ENCODE assay signal across 13 mouse cellular contexts in genomic region chr10:18846474-18847264, GRCm38 (mm10). TPM values are rescaled to one million over a fixed set of nuclear protein-coding genes. Genes with fewer than 3 reads are reported as not detected.
A peak's percentile ranks its signal among the peaks of the same experiment; 100 is the strongest.
DNase-seq lines count a peak whose midpoint lies in the region; ATAC-seq and TF ChIP-seq lines count a peak whose summit lies in the region.
"Had no signal": no experiment of that assay in that cellular context is flagged by ENCODE, and none has a peak within 500 bp of the region (broad histone marks: within the 10 kb centered on the region; RNA-seq: fewer than 3 reads in every experiment).

No protein-coding gene starts in this region.

- H3K36me3 ChIP-seq in liver, adult 2 months (ENCODE audit: control insufficient read depth, insufficient read depth, low read length), result no peaks in the 10 kb centered on the region
- no peaks in the 10 kb centered on the region for H3K36me3 ChIP-seq in liver, embryonic 11.5 days (ENCODE audit: control insufficient read depth, insufficient read depth, low read length)
- H3K36me3 ChIP-seq in heart, embryonic 14.5 days (ENCODE audit: control insufficient read depth, insufficient read depth, low read length), result no peaks in the 10 kb centered on the region

- peaks cover 12% of the 10 kb centered on the region; the same call in 1 of the 2 replicates for H3K79me2 ChIP-seq in liver, adult 2 months (ENCODE audit: control insufficient read depth, insufficient read depth, low read length)

- no peak for TF ChIP-seq POLR2A in liver, adult 2 months (IDR thresholded peaks at IDR 0.05; ENCODE audit: extremely low read depth, insufficient read depth, low read length)

- no peak overlapping the region for H3K4me3 ChIP-seq in liver, adult 2 months (ENCODE audit: insufficient read depth, low read depth, low read length)
- H3K4me3 ChIP-seq in liver, embryonic 11.5 days (ENCODE audit: low read depth, low read length), result no peak overlapping the region
- peak overlapping the region; percentile 27 to 78; a peak in 3 of 4 replicates for H3K4me3 ChIP-seq in heart, embryonic 14.5 days (ENCODE audit: control insufficient read depth in 1 of 2, insufficient read depth in 1 of 2, low read depth in 1 of 2, low read length in 2 of 2)

- no peak overlapping the region for H3K4me2 ChIP-seq in liver, embryonic 11.5 days
- H3K4me2 ChIP-seq in heart, embryonic 14.5 days (ENCODE audit: low read length), result peak overlapping the region; percentile 84

- H3K9ac ChIP-seq in liver, adult 2 months (ENCODE audit: low read depth, low read length), result no peak overlapping the region
- no peak overlapping the region for H3K9ac ChIP-seq in liver, embryonic 11.5 days (ENCODE audit: low read depth, low read length)
- peak overlapping the region; percentile 89 for H3K9ac ChIP-seq in heart, embryonic 14.5 days (ENCODE audit: low read length)

- no peak overlapping the region for H3K27ac ChIP-seq in liver, adult 2 months (replicated peaks; ENCODE audit: insufficient read depth, low read depth, low read length)
- H3K27ac ChIP-seq in liver, embryonic 11.5 days (ENCODE audit: low read depth, low read length), result no peak overlapping the region
- peak overlapping the region; percentile 68 to 89 for H3K27ac ChIP-seq in heart, embryonic 14.5 days (replicated peaks in 1 of 2; ENCODE audit: control insufficient read depth in 1 of 2, insufficient read depth in 1 of 2, low read depth in 2 of 2, low read length in 2 of 2)
- H3K27ac ChIP-seq: macrophage had no signal

- WGBS in liver, adult 2 months, result 41% methylated on average over 8 of the region's 8 CpGs
- 66% methylated on average over 8 of the region's 8 CpGs for WGBS in liver, embryonic 11.5 days
- WGBS in heart, embryonic 14.5 days, result 61% methylated on average over 8 of the region's 8 CpGs

- peak; percentile 55 for DNase-seq in liver, adult 2 months (ENCODE audit: extremely low read depth, low read depth, low spot score)
- DNase-seq in liver, embryonic 11.5 days (ENCODE audit: low spot score), result no peak
- DNase-seq in ovary, adult 18-20 months (ENCODE audit: low spot score), result no peak
- DNase-seq in right cerebral cortex, postnatal 25 days, result no peak
- DNase-seq: adrenal gland, adult 2 months; cerebellum, adult 2 months; kidney, postnatal 4 days; thymus, adult 2 months had no signal

- no peaks in the 10 kb centered on the region for H3K27me3 ChIP-seq in liver, adult 2 months (ENCODE audit: control insufficient read depth, insufficient read depth, low read length)
- peaks cover 14% of the 10 kb centered on the region for H3K27me3 ChIP-seq in liver, embryonic 11.5 days (replicated peaks; ENCODE audit: control insufficient read depth, insufficient read depth, low read length)
- H3K27me3 ChIP-seq in heart, embryonic 14.5 days (ENCODE audit: control insufficient read depth, insufficient read depth, low read length), result peaks cover 3% of the 10 kb centered on the region; the same call in 1 of the 2 replicates

- no peak for TF ChIP-seq CTCF in liver, adult 2 months (IDR thresholded peaks at IDR 0.05; ENCODE audit: low read depth, low read length)

- no peaks in the 10 kb centered on the region for H3K9me3 ChIP-seq in liver, embryonic 11.5 days (ENCODE audit: control insufficient read depth, low read length)
- H3K9me3 ChIP-seq in heart, embryonic 14.5 days (ENCODE audit: control insufficient read depth, low read length), result no peaks in the 10 kb centered on the region

- no peak for ATAC-seq in liver, embryonic 11.5 days (replicated peaks; ENCODE audit: low FRiP score)
- ATAC-seq in common myeloid progenitor, adult 5-6 weeks (replicated peaks; ENCODE audit: low read depth, poor library complexity, severe bottlenecking), result peak; percentile 53
- 0 out of 2 replicates have a peak, but pooled peaks have one; percentile 22 for ATAC-seq in heart, embryonic 14.5 days (ENCODE audit: insufficient number of reproducible peaks, insufficient read depth, low FRiP score, low read depth)
- ATAC-seq in monocyte, adult 5-6 weeks (replicated peaks; ENCODE audit: insufficient number of reproducible peaks, low FRiP score, low TSS enrichment, poor library complexity, severe bottlenecking), result peak; percentile 74; the same call in 1 of the 2 replicates

- peaks cover 16% of the 10 kb centered on the region for H3K4me1 ChIP-seq in liver, adult 2 months (ENCODE audit: control insufficient read depth, insufficient read depth, low read length)
- peaks cover 11% of the 10 kb centered on the region; the same call in 1 of the 2 replicates for H3K4me1 ChIP-seq in liver, embryonic 11.5 days (replicated peaks; ENCODE audit: control insufficient read depth, insufficient read depth, low read length)
- peaks cover 4 to 18% of the 10 kb centered on the region in 2 experiments; a peak in 3 of 4 replicates for H3K4me1 ChIP-seq in heart, embryonic 14.5 days (ENCODE audit: control insufficient read depth in 2 of 2, insufficient read depth in 2 of 2, low read length in 2 of 2)

RNA-seq across cellular contexts. Expression of gene Perp, which starts 1.8 kb away (rescaled TPM):
- 83.0 and 91.4 TPM in 2 replicates for total RNA-seq in liver, adult 2 months (2014; rRNA removed)
- 124 and 164 TPM in 2 replicates for polyA plus RNA-seq in liver, adult 2 months (2012; rRNA removed)
- polyA plus RNA-seq in liver, embryonic 11.5 days (2014; fragmentation: Nextera tagmentation; extraction: Ambion mirVana), result 10.4 and 11.6 TPM in 2 replicates
- 0.92 and 3.6 TPM in 2 replicates for total RNA-seq in common myeloid progenitor, adult 5-6 weeks (2017)
- polyA plus RNA-seq in heart, embryonic 14.5 days (2014; fragmentation: Nextera tagmentation; extraction: Ambion mirVana), result 162 and 170 TPM in 2 replicates
- 2.4 to 14.3 TPM (median 11.1 TPM) in 3 replicates for total RNA-seq in monocyte, adult 5-6 weeks (2017)
- total RNA-seq: MEL had no signal
- polyA plus RNA-seq: macrophage had no signal

Comparison
In these comparisons a context has a peak if more than half of its experiments do, and no peak if none do; other contexts are left out.
1. H3K27ac ChIP-seq: peak in heart, embryonic 14.5 days (2 of 2); none in liver, adult 2 months (single experiment) and liver, embryonic 11.5 days (single experiment).
2. H3K4me3 ChIP-seq: peak in heart, embryonic 14.5 days (2 of 2); none in liver, adult 2 months (single experiment) and liver, embryonic 11.5 days (single experiment).